Mouse (Mus musculus) kidney, embryonic 14.5 days (tissue): Measurements from ENCODE around the gene Tnni2. TPM values are rescaled to one million over a fixed set of nuclear protein-coding genes. Genes with fewer than 3 reads are reported as not detected.

ENCODE experiments used
- ATAC-seq: fragments of 200-750 bp; cut with Nextera tagmentation; 2 replicates; pipeline ENCODE4 v1.8.0; 2017; ENCODE audit warnings: moderate number of reproducible peaks, mild to moderate bottlenecking, moderate TSS enrichment, moderate library complexity; ENCODE audit not compliant: low FRiP score, low TSS enrichment
- H3K27ac ChIP-seq: fragments of 300-500 bp; sonication (generic); 2 replicates; pipeline ENCODE4 v1.5.1; 2014; ENCODE audit warnings: low read depth, mild to moderate bottlenecking, low read length, moderate library complexity, mixed read lengths
- H3K27me3 ChIP-seq: fragments of 300-500 bp; sonication (generic); 2 replicates; pipeline ENCODE4 v1.6.1; 2014; ENCODE audit warnings: mild to moderate bottlenecking, low read length; ENCODE audit not compliant: control insufficient read depth, insufficient read depth
- H3K36me3 ChIP-seq: fragments of 300-500 bp; sonication (generic); 2 replicates; pipeline ENCODE4 v1.6.1; 2014; ENCODE audit warnings: low read length, mixed read lengths; ENCODE audit not compliant: control insufficient read depth, insufficient read depth
- H3K4me1 ChIP-seq: fragments of 300-500 bp; sonication (generic); 2 replicates; pipeline ENCODE4 v1.6.1; 2014; ENCODE audit warnings: low read length, mixed read lengths; ENCODE audit not compliant: control insufficient read depth, insufficient read depth
- H3K4me2 ChIP-seq: fragments of 300-500 bp; sonication (generic); replicated peaks from 2 replicates; pipeline ENCODE4 v1.6.1; 2014; ENCODE audit warnings: low read depth, mild to moderate bottlenecking, low read length
- H3K4me3 ChIP-seq: fragments of 300-500 bp; sonication (generic); 2 replicates; pipeline ENCODE4 v1.5.1; 2014; ENCODE audit warnings: mild to moderate bottlenecking, low read length
- H3K9ac ChIP-seq: fragments of 300-500 bp; sonication (generic); 2 replicates; pipeline ENCODE4 v1.6.1; 2014; ENCODE audit warnings: low read depth, mild to moderate bottlenecking, low read length, moderate library complexity
- H3K9me3 ChIP-seq: fragments of 300-500 bp; sonication (generic); 2 replicates; pipeline ENCODE4 v1.6.1; 2016; ENCODE audit warnings: low read length; ENCODE audit not compliant: control insufficient read depth
- whole genome bisulfite sequencing: fragments of 180-500 bp; shearing (Covaris S2); extraction: QIAGEN DNeasy Blood & Tissue Kit; methylation state at CpG from one replicate; pipeline ENCODE4 v1.1.7; 2014; 5-methylcytosine and 5-hydroxymethylcytosine counted together
- polyA plus RNA-seq: library from polyadenylated mRNA; unstranded; fragments of >200 nt; fragmentation: Nextera tagmentation; extraction: Ambion mirVana; gene quantifications from 2 replicates; pipeline ENCODE4 v1.2.1, GENCODE M21; 2014

Tnni2 gene
- polyA plus RNA-seq, 1 experiment from 2014 or later = 3.1 TPM

- H3K27ac ChIP-seq = no peak overlapping the region
- WGBS = 94% methylated on average over 6 of the region's 6 CpGs
- no peak for ATAC-seq
Observed at GRCm38 (mm10) chr7:142444171-142444570, 2.6 kb downstream of the Tnni2 start.

DNA sequence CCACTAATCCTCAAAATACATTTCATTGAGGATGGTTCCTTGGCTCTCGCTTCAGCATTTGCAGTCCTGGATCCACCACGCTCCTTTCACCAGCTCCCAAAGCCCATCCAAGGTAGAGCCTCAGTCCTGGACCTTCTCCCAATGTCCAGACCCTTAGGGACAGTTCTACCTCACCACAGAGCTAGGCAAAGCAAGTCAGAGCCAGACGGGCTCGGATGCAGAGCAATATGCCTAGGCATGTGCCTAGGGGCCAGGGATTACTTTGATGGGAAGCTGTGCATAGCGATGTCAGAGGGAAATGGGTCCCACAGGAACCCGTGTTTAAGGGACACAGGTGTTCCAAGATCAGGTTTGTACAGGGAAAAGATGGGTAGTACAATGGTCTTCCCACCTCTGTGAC is 3.7 kb downstream of the Tnni2 start:
- WGBS = 89% methylated on average over 6 of the region's 6 CpGs
- Histone ChIP-seq H3K9me3 (no peaks in the 10 kb centered on the region), H3K27me3 (no peaks in the 10 kb centered on the region), H3K4me3 (no peak overlapping the region), H3K36me3 (no peaks in the 10 kb centered on the region), H3K27ac (no peak overlapping the region), H3K4me1 (peaks cover 21% of the 10 kb centered on the region), H3K9ac (no peak overlapping the region), H3K4me2 (no peak overlapping the region)
- ATAC-seq = no peak

More at GRCm38 (mm10) chr7:142444171-142444570, 2.6 kb downstream of the Tnni2 start:
- no peak overlapping the region for H3K9ac ChIP-seq
- no peaks in the 10 kb centered on the region for H3K36me3 ChIP-seq
- H3K4me1 ChIP-seq = peaks cover 21% of the 10 kb centered on the region
- H3K27me3 ChIP-seq = no peaks in the 10 kb centered on the region
- H3K4me3 ChIP-seq = no peak overlapping the region
- no peak overlapping the region for H3K4me2 ChIP-seq
- H3K9me3 ChIP-seq = no peaks in the 10 kb centered on the region

GRCm38 (mm10) chr7:142446264-142446663 is 4.7 kb downstream of the Tnni2 start:
- ATAC-seq = no peak
- Histone ChIP-seq H3K4me3 (no peak overlapping the region), H3K4me2 (no peak overlapping the region), H3K9ac (no peak overlapping the region), H3K27me3 (no peaks in the 10 kb centered on the region), H3K27ac (no peak overlapping the region), H3K4me1 (peaks cover 15% of the 10 kb centered on the region), H3K9me3 (no peaks in the 10 kb centered on the region), H3K36me3 (no peaks in the 10 kb centered on the region)
- 82% methylated on average over 4 of the region's 4 CpGs for WGBS

GRCm38 (mm10) chr7:142449038-142449617 is 7.5 kb downstream of the Tnni2 start:
- Histone ChIP-seq H3K9me3 (no peaks in the 10 kb centered on the region), H3K9ac (no peak overlapping the region), H3K27ac (no peak overlapping the region), H3K4me3 (no peak overlapping the region), H3K36me3 (no peaks in the 10 kb centered on the region), H3K4me2 (no peak overlapping the region), H3K27me3 (no peaks in the 10 kb centered on the region), H3K4me1 (0 out of 2 replicates have a peak, but pooled peaks cover 5% of the 10 kb centered on the region)
- 73% methylated on average over 6 of the region's 6 CpGs for WGBS
- no peak for ATAC-seq

DNA sequence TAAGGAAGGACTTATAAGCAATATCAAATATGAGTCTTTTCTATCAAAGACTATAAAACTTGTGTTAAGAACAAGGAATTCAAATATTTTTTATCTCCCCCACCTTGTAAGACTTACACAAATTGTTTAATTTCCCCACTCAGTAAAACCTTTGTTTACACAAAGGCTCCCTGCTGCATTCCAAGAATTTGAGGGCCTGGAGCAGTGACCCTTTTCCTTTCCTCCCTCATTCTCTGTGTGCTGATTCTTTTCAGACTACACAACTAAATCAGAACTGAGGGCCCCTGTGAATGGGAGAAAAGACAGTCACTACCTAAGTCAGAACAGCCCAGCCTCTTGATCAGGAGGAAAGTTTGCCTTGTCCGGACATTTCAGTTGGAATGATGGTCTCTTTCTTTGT is 13.1 kb downstream of the Tnni2 start:
- Histone ChIP-seq H3K4me3 (no peak overlapping the region), H3K27ac (peak overlapping the region; percentile 93), H3K27me3 (no peaks in the 10 kb centered on the region), H3K4me1 (peaks cover 38% of the 10 kb centered on the region), H3K36me3 (no peaks in the 10 kb centered on the region), H3K9me3 (no peaks in the 10 kb centered on the region), H3K9ac (no peak overlapping the region), H3K4me2 (no peak overlapping the region)
- WGBS = 39% methylated on average over 1 of the region's 1 CpGs
- ATAC-seq = no peak

GRCm38 (mm10) chr7:142455251-142455650 is 13.6 kb downstream of the Tnni2 start:
- Histone ChIP-seq H3K36me3 (no peaks in the 10 kb centered on the region), H3K27me3 (no peaks in the 10 kb centered on the region), H3K4me1 (peaks cover 38% of the 10 kb centered on the region), H3K27ac (peak overlapping the region; percentile 93), H3K4me3 (no peak overlapping the region), H3K4me2 (no peak overlapping the region), H3K9ac (no peak overlapping the region), H3K9me3 (no peaks in the 10 kb centered on the region)
- ATAC-seq = no peak
- WGBS = 45% methylated on average over 2 of the region's 2 CpGs

DNA sequence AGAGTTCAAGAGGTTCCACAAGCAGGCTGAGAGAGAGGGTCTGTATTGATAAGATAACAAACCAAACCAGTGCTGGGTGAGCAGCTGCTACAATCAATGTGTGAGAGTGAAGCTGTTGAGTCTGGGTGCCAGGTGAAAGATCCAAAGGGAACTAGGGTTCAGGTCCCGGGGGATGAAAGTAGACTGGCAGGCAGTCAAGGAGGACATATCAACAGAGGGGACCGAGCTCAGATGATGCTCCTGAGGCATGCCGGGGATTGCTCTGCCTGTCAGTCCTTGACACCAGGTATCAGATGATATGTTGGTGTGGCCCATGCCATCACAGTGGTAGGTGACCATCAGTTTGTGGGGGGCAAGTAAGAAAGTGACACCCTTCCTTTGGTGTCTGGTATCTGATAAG is 15.2 kb downstream of the Tnni2 start:
- Histone ChIP-seq H3K36me3 (no peaks in the 10 kb centered on the region), H3K9me3 (no peaks in the 10 kb centered on the region), H3K27me3 (no peaks in the 10 kb centered on the region), H3K27ac (peak overlapping the region; percentile 93), H3K4me2 (no peak overlapping the region), H3K9ac (no peak overlapping the region), H3K4me1 (peaks cover 38% of the 10 kb centered on the region), H3K4me3 (no peak overlapping the region)
- WGBS = 65% methylated on average over 3 of the region's 3 CpGs
- ATAC-seq = no peak

- Histone ChIP-seq H3K27ac (peak overlapping the region; percentile 93), H3K4me3 (no peak overlapping the region), H3K9ac (no peak overlapping the region), H3K4me2 (0 out of 2 replicates have a peak overlapping the region, but pooled peaks have one; percentile 2), H3K36me3 (no peaks in the 10 kb centered on the region), H3K27me3 (no peaks in the 10 kb centered on the region), H3K4me1 (peaks cover 38% of the 10 kb centered on the region), H3K9me3 (no peaks in the 10 kb centered on the region)
- ATAC-seq = peak; percentile 53
- WGBS = 8% methylated on average over 3 of the region's 3 CpGs
Observed at GRCm38 (mm10) chr7:142457227-142457811, 15.7 kb downstream of the Tnni2 start.

- H3K36me3 ChIP-seq = no peaks in the 10 kb centered on the region
- H3K4me3 ChIP-seq = no peak overlapping the region
- H3K27ac ChIP-seq = peak overlapping the region; percentile 93
- no peak overlapping the region for H3K4me2 ChIP-seq
- ATAC-seq = peak; percentile 68
- H3K27me3 ChIP-seq = no peaks in the 10 kb centered on the region
- H3K9ac ChIP-seq = no peak overlapping the region
- H3K9me3 ChIP-seq = no peaks in the 10 kb centered on the region
- WGBS = 23% methylated on average over 2 of the region's 2 CpGs
- H3K4me1 ChIP-seq = peaks cover 37% of the 10 kb centered on the region
Observed at GRCm38 (mm10) chr7:142458026-142458425, 16.4 kb downstream of the Tnni2 start.
